In the genomic region with DNA sequence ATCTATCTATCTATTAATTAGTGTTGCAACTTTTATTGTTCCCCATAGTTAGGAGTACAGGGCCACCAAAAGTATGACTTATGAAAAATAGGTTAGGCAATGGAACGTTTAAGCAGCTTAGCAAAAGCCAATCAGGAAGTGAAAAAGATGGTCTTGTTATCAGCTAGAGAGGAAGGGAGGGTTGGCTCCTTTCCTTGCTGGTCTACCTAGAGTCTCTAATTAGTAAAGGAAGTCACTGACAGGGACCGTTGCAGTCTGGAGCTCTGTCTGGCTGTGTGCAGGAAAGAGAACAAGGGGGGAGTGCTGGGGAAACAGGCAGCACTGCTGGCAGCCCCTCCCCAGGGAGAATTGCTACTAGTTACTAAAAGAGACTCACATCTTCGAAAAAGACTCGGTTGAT, we compare ENCODE assay signal across 24 mouse cellular contexts. TPM values are rescaled to one million over a fixed set of nuclear protein-coding genes. Genes with fewer than 3 reads are reported as not detected.
"Had no signal": no experiment of that assay in that cellular context is flagged by ENCODE, and none has a peak within 500 bp of the region (broad histone marks: within the 10 kb centered on the region; RNA-seq: fewer than 3 reads in every experiment).

No protein-coding gene starts in this region.

- H3K4me2 ChIP-seq: liver, embryonic 11.5 days; liver, embryonic 15.5 days; midbrain, embryonic 12.5 days had no signal

- DNase-seq: kidney, adult 11 months; kidney, postnatal 14 days; lung, adult 2 months; lung, postnatal 36 days; right cerebral cortex, adult 18-20 months; spleen, adult 18-20 months; thymus, adult 18-20 months; thymus, postnatal 14 days had no signal

- H3K4me3 ChIP-seq: limb, embryonic 10.5 days; liver, embryonic 15.5 days; megakaryocyte, embryonic 14.5 days; midbrain, embryonic 12.5 days had no signal

- H3K9ac ChIP-seq: liver, embryonic 15.5 days; midbrain, embryonic 12.5 days had no signal

- ATAC-seq: lung, postnatal 0 days; midbrain, embryonic 16.5 days had no signal

- H3K4me1 ChIP-seq: limb, embryonic 10.5 days; liver, embryonic 15.5 days; midbrain, embryonic 12.5 days had no signal

- H3K36me3 ChIP-seq: limb, embryonic 10.5 days; liver, embryonic 15.5 days; midbrain, embryonic 12.5 days had no signal

- H3K27ac ChIP-seq: limb, embryonic 10.5 days; liver, embryonic 15.5 days; midbrain, embryonic 12.5 days had no signal

- H3K9me3 ChIP-seq: limb, embryonic 10.5 days; liver, embryonic 15.5 days; megakaryocyte, embryonic 14.5 days; midbrain, embryonic 12.5 days had no signal

RNA-seq across cellular contexts. Expression of gene Awat2, which starts 25.5 kb away (rescaled TPM):
- total RNA-seq: layer of hippocampus, adult 8-10 months; left cerebral cortex, postnatal 14 days had no signal
- polyA plus RNA-seq: neural tube, embryonic 14.5 days had no signal

RNA-seq across cellular contexts. Expression of gene Otud6a, which starts 39.2 kb away (rescaled TPM):
- total RNA-seq: layer of hippocampus, adult 8-10 months; layer of hippocampus, postnatal 14 days; left cerebral cortex, adult 18-20 months; left cerebral cortex, postnatal 14 days had no signal
- polyA plus RNA-seq: kidney, embryonic 14.5 days; large intestine, adult 2 months; limb, embryonic 10.5 days; limb, embryonic 14.5 days; liver, embryonic 11.5 days; liver, embryonic 15.5 days; lung, adult 2 months; lung, postnatal 0 days; midbrain, embryonic 12.5 days; midbrain, embryonic 16.5 days; neural tube, embryonic 14.5 days; stomach, embryonic 14.5 days had no signal

RNA-seq across cellular contexts. Expression of gene Dgat2l6, which starts 56.6 kb away (rescaled TPM):
- total RNA-seq: layer of hippocampus, postnatal 14 days had no signal
- polyA plus RNA-seq: kidney, embryonic 14.5 days; large intestine, adult 2 months; limb, embryonic 10.5 days; limb, embryonic 14.5 days; liver, embryonic 11.5 days; liver, embryonic 15.5 days; lung, adult 2 months; lung, postnatal 0 days; midbrain, embryonic 12.5 days; midbrain, embryonic 16.5 days; neural tube, embryonic 14.5 days; stomach, embryonic 14.5 days had no signal
